Mouse (Mus musculus) midbrain, embryonic 12.5 days (tissue): ENCODE results near the gene Slc22a23. TPM values are rescaled to one million over a fixed set of nuclear protein-coding genes. Genes with fewer than 3 reads are reported as not detected.

Experiments
- ATAC-seq: fragments of 200-750 bp; cut with Nextera tagmentation; 2 replicates; pipeline ENCODE4 v1.8.0; 2017; ENCODE audit warnings: low read depth, moderate TSS enrichment, moderate library complexity; ENCODE audit not compliant: low FRiP score
- H3K27ac ChIP-seq: fragments of 300-500 bp; sonication (generic); replicated peaks from 2 replicates; pipeline ENCODE4 v1.5.1; 2016; ENCODE audit warnings: mild to moderate bottlenecking
- H3K27me3 ChIP-seq: fragments of 300-500 bp; sonication (generic); 2 replicates; pipeline ENCODE4 v1.6.1; 2016; ENCODE audit warnings: mild to moderate bottlenecking
- H3K36me3 ChIP-seq: fragments of 300-500 bp; sonication (generic); 2 replicates; pipeline ENCODE4 v1.6.1; 2016
- H3K4me1 ChIP-seq: fragments of 300-500 bp; sonication (generic); 2 replicates; pipeline ENCODE4 v1.6.1; 2016
- H3K4me2 ChIP-seq: fragments of 300-500 bp; sonication (generic); replicated peaks from 2 replicates; pipeline ENCODE4 v1.6.1; 2016; ENCODE audit warnings: mild to moderate bottlenecking, moderate library complexity
- H3K4me3 ChIP-seq: fragments of 300-500 bp; sonication (generic); 2 replicates; pipeline ENCODE4 v1.5.1; 2016; ENCODE audit warnings: mild to moderate bottlenecking
- H3K9ac ChIP-seq: fragments of 300-500 bp; sonication (generic); replicated peaks from 2 replicates; pipeline ENCODE4 v1.6.1; 2016; ENCODE audit warnings: mild to moderate bottlenecking, moderate library complexity
- H3K9me3 ChIP-seq: fragments of 300-500 bp; sonication (generic); 2 replicates; pipeline ENCODE4 v1.6.1; 2016; ENCODE audit warnings: mild to moderate bottlenecking
- WGBS: fragments of 180-500 bp; shearing (Covaris S2); methylation state at CpG from one replicate; pipeline ENCODE4 v1.1.7; 2016; 5-methylcytosine and 5-hydroxymethylcytosine counted together
- polyA plus RNA-seq: library from polyadenylated mRNA; unstranded; fragments of >200 nt; fragmentation: Nextera tagmentation; extraction: Ambion mirVana; gene quantifications from 2 replicates; pipeline ENCODE4 v1.2.1, GENCODE M21; 2016

Gene Slc22a23
- polyA plus RNA-seq, 1 experiment from 2014 or later, result 24.3 TPM

DNA sequence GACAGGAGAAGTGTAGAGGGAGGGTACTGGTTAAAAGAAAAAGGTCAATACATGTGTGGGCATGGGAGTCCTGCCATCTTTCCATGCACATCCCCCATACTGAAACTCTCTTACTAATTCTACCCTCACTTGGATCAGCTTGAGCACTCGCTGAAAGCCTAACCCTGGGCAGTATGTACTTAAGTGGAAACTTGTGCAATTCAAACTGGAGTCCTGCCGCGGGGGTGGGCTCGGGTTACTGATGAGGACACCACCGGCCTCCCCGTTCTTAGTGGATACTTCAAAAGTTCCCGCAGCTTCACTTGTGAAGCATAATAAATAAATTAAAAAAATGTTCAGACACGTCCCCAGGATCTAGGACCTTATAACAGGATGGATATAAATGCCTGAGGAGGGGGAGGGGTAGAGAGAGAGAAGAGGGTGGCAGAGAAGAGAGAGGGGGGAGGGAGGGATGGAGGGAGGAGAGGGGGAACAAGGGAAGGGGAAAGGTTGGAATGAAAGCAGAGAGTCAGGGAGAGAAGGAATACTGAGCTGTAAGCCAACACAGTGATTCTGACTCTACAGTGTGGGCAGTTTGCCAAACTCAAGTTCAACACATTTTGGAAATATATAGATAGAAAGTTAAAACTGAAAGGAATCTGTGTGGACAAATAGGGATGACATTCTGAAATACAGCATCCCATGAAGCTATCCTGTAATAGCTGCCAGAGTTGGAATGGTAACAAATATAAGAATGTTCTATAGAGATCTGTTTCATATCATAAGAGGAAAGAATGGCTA is 72.5 kb downstream of the Slc22a23 start:
- no peaks in the 10 kb centered on the region for H3K27me3 ChIP-seq
- no peak overlapping the region for H3K4me3 ChIP-seq
- no peaks in the 10 kb centered on the region for H3K9me3 ChIP-seq
- peak overlapping the region; percentile 64 for H3K27ac ChIP-seq
- peaks cover 27% of the 10 kb centered on the region for H3K36me3 ChIP-seq
- 27% methylated on average over 8 of the region's 8 CpGs for WGBS
- peak; percentile 45; the same call in 1 of the 2 replicates for ATAC-seq
- H3K4me2 ChIP-seq, result no peak overlapping the region
- no peak overlapping the region for H3K9ac ChIP-seq
- peaks cover 37% of the 10 kb centered on the region for H3K4me1 ChIP-seq

DNA sequence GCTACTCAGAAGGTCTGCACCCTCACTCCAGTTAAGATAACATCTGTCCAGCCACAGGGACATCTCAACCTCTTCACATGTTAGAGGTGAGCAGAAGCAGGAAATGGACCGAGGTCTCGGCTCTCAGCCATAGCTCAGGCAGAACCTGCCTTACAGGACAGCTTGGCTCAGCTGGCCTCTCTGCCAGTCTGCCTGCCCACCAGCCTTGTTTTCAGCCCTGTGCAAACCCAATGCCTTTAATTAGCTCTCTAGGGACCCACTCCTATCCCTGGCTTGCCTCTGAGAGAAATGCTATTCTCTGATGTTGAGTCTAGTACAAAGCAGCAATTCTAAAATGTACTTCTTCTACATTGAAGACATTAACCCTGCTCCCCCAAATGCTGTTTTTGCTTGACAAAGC is 73.3 kb downstream of the Slc22a23 start:
- Histone ChIP-seq H3K4me3 (no peak overlapping the region), H3K9me3 (no peaks in the 10 kb centered on the region), H3K9ac (no peak overlapping the region), H3K27ac (peak overlapping the region; percentile 64), H3K4me1 (peaks cover 37% of the 10 kb centered on the region), H3K36me3 (peaks cover 21% of the 10 kb centered on the region), H3K4me2 (no peak overlapping the region), H3K27me3 (no peaks in the 10 kb centered on the region)
- peak; percentile 82 for ATAC-seq
- 94% methylated on average over 2 of the region's 2 CpGs for WGBS

DNA sequence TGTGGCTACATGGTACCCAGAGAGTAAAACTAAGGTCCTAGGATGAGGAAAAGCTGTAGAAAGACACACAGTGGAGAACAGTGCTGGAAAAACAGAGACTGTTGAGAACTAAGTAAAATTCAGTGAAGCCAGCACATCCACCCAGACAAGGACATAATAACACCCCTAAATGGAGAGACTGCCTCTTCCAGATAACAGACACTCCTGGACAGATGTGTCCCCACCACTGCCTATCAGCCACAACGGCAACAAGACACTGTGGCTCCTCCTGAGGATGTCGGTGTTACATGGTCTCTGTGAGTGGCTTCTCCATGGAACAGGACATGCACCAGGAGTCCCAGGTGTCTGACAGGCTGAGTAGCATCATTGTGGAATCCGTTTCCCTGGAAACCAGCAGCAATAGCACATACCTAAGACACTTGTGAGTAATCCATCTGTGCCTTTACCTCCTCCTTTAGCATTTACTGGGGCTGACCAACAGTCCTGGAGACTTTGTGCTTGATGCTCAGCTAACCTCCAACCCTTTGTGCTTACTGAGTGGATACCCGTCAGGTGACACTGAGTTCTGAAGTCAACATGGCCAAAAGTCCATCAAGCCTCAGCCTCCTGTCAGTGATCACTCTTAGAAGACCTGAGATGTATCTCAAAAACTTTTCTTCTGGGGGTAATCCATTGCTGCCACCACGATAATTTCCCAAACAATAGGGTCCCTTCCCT is 73.9 kb downstream of the Slc22a23 start:
- Histone ChIP-seq H3K9ac (no peak overlapping the region), H3K9me3 (no peaks in the 10 kb centered on the region), H3K4me1 (peaks cover 37% of the 10 kb centered on the region), H3K27ac (peak overlapping the region; percentile 64; the same call in 1 of the 2 replicates), H3K4me3 (no peak overlapping the region), H3K4me2 (no peak overlapping the region), H3K36me3 (peaks cover 14% of the 10 kb centered on the region), H3K27me3 (no peaks in the 10 kb centered on the region)
- 89% methylated on average over 5 of the region's 5 CpGs for WGBS
- ATAC-seq, result no peak

DNA sequence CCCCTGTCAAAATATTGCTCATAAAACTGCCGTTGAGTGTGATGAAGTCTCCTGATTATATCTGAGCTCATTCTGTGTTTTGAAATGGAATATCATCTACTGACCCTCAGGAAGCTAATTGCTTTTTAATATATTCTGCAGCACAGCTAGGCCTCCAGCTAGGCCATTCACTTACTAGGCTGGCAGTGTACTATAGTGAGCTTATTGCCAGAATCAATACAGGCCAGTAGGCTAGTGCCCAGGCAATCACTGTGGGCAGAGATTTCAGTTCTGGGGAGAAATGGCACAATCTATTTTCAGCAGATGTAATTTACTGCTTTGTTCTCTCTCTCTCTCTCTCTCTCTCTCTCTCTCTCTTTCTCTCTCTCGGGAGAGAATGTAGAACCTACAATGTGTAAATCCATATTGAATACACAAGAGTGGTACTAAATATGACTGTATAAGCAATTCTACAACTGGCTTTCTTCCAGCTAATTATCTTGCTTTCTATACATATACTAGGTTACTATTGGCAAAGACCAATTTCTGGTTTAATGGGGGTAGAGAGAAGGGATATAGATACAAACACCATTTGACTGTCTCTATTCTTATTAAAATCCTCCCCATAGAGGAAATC is 75.5 kb downstream of the Slc22a23 start:
- Histone ChIP-seq H3K27me3 (no peaks in the 10 kb centered on the region), H3K9me3 (no peaks in the 10 kb centered on the region), H3K36me3 (peaks cover 4% of the 10 kb centered on the region), H3K4me2 (no peak overlapping the region), H3K27ac (peak overlapping the region; percentile 61; the same call in 1 of the 2 replicates), H3K4me1 (peaks cover 37% of the 10 kb centered on the region), H3K9ac (no peak overlapping the region), H3K4me3 (no peak overlapping the region)
- 0 out of 2 replicates have a peak, but pooled peaks have one; percentile 36 for ATAC-seq
- WGBS, result 72% methylated on average over 2 of the region's 2 CpGs

DNA sequence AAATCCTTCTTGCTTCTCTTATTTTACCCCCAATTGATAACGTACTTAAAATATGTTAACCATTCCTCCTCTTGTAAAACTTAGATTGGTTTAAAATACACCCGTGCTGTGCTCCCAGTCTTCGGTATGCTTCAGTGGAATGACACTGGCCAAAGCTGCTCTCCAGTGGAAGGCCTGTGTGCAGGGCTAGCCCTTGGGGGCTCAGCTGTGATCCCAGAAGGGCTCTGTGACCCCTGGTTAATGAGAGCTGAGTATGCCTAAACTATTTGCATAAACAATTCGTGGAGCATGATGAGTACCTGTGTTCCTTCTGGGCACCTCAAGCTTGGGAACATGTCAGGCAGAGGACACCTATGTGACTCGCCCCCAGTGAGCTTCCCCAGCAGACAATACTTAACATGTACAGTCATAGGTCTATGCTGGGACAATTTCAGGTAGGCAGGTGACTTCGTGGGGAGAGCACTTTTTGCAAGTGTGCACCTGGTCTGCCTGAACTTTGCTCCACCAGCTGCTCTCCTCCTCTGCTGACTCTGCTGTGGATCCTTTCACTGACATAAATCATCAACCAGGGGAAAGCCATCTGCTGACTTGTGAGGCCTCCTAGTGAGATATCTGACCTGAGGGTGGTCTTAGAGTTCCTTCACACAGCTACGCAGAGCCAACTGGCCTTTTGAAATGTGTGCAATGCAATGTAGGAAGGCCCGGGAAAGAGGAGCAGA is 77.9 kb downstream of the Slc22a23 start:
- Histone ChIP-seq H3K4me1 (peaks cover 26% of the 10 kb centered on the region), H3K4me3 (no peak overlapping the region), H3K27ac (no peak overlapping the region), H3K36me3 (no peaks in the 10 kb centered on the region; the same call in 1 of the 2 replicates), H3K9ac (no peak overlapping the region), H3K9me3 (no peaks in the 10 kb centered on the region), H3K4me2 (no peak overlapping the region), H3K27me3 (no peaks in the 10 kb centered on the region)
- WGBS, result 82% methylated on average over 8 of the region's 8 CpGs
- no peak for ATAC-seq

DNA sequence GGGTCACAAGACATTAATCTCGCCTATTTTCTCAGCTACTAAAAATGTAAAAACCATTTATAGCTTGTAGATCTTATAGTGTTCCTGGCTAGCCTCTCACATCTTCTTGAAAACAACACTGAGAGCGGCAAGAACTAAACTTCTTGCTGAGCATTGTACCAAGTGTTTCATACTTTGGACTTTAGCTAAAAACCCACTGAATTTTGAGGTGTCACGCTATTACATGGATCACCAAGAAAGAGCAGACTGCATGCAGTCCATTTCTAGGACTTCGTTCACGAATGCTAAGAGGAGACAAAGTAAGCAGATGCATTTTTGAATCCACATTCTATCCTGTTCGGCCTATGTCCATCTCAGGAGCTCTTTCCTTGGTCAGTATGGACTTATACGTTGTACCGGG is 78.9 kb downstream of the Slc22a23 start:
- Histone ChIP-seq H3K9ac (no peak overlapping the region), H3K27me3 (no peaks in the 10 kb centered on the region), H3K4me2 (no peak overlapping the region), H3K36me3 (no peaks in the 10 kb centered on the region; the same call in 1 of the 2 replicates), H3K4me3 (no peak overlapping the region), H3K4me1 (peaks cover 16% of the 10 kb centered on the region), H3K9me3 (no peaks in the 10 kb centered on the region), H3K27ac (no peak overlapping the region)
- 96% methylated on average over 8 of the region's 8 CpGs for WGBS
- no peak for ATAC-seq

DNA sequence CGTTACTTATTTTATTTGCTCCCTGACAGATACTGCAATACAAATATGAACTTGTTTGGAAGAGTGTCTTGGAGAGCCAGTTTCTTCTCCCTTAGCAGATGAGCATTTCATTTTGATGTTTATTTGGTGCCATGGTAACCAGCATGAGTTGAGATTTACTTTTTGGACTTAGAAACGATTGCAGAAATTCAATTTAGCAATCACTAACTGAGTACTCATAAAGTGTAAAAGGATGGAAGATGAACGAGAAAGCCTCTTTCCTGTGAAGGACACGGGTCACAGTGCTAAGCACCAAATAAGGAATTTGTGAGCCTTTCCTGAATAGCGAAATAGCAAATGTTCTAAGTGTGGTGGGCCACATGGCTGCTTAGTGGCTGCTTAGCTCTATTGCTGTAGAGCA is 79.4 kb downstream of the Slc22a23 start:
- Histone ChIP-seq H3K4me1 (peaks cover 11% of the 10 kb centered on the region), H3K27me3 (no peaks in the 10 kb centered on the region), H3K27ac (no peak overlapping the region), H3K36me3 (no peaks in the 10 kb centered on the region; the same call in 1 of the 2 replicates), H3K9ac (no peak overlapping the region), H3K9me3 (no peaks in the 10 kb centered on the region), H3K4me2 (no peak overlapping the region), H3K4me3 (no peak overlapping the region)
- no peak for ATAC-seq
- WGBS, result 80% methylated on average over 5 of the region's 5 CpGs

DNA sequence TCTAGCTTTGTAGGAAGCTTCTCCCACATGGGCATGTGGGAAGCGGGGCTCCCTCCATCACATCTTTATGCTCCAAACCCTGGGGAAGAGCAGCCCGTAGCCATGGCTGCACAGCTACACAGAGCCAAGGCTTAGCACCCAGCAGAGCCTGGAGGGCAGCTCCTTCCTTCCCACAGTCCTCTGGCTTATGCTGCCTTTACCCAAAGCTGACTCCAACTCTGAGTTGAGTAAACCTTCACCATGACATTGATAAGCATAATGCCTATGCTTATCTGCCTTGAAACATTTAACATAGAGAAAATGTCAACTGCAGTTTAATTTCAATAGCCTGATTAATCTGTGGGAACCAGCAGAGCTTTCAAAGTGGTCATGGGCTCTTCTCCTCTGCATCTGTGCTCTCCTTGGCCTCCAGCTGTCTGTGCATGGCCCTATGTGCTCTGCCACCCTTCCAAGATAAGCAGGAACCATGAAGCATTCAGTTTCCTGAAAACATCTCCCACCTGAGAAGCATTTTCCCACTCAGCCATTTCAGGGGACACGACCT is 79.9 kb downstream of the Slc22a23 start:
- Histone ChIP-seq H3K9me3 (no peaks in the 10 kb centered on the region), H3K4me1 (peaks cover 7% of the 10 kb centered on the region), H3K9ac (no peak overlapping the region), H3K4me3 (no peak overlapping the region), H3K4me2 (no peak overlapping the region), H3K27ac (no peak overlapping the region), H3K27me3 (no peaks in the 10 kb centered on the region), H3K36me3 (no peaks in the 10 kb centered on the region; the same call in 1 of the 2 replicates)
- 80% methylated on average over 3 of the region's 3 CpGs for WGBS
- no peak for ATAC-seq

DNA sequence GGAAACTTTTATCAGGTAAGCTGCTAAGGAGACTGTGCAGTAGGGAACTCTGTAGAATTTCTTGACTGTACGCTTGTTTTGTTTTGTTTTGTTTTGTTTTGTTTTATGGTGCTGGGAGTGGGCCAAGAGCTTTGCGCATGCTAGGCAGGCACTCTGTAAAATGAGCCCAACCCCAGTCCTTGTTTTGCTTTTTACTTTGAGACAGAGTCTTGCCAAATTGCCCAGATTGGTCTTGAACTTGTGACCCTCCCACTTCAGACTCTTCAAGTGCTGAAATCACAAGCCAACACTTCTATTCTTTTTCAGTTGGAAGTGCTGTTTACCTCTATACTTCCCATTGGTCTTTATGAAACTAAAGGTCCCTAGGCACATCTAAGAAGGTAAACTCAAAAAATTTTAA is 80.5 kb downstream of the Slc22a23 start:
- no peaks in the 10 kb centered on the region for H3K9me3 ChIP-seq
- H3K4me1 ChIP-seq, result peaks cover 3% of the 10 kb centered on the region; the same call in 1 of the 2 replicates
- H3K36me3 ChIP-seq, result no peaks in the 10 kb centered on the region; the same call in 1 of the 2 replicates
- no peak overlapping the region for H3K4me2 ChIP-seq
- ATAC-seq, result no peak
- no peaks in the 10 kb centered on the region for H3K27me3 ChIP-seq
- no peak overlapping the region for H3K9ac ChIP-seq
- no peak overlapping the region for H3K27ac ChIP-seq
- WGBS, result 95% methylated on average over 2 of the region's 2 CpGs
- H3K4me3 ChIP-seq, result no peak overlapping the region

DNA sequence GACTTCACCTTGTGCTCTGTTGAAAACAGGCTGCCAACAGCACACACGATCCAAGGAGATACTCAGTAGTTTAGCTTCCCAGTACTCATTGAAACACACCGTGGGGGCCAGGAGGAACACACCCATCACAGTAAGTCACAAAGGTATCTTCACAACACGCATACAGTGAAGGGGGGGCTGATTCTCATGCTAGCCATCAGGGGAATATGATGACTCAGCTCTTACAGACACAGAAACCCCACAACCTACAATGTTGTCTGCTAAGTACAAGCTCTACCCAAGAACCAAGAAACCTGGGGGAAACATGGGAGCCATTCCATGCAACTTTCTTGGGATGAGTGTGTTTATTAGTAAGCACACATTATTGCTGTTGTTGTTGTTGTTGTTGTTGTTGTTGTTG is 86.2 kb downstream of the Slc22a23 start:
- no peak overlapping the region for H3K4me2 ChIP-seq
- 93% methylated on average over 3 of the region's 3 CpGs for WGBS
- no peaks in the 10 kb centered on the region for H3K27me3 ChIP-seq
- ATAC-seq, result no peak
- no peak overlapping the region for H3K4me3 ChIP-seq
- no peak overlapping the region for H3K9ac ChIP-seq
- H3K36me3 ChIP-seq, result 0 out of 2 replicates have a peak, but pooled peaks cover 6% of the 10 kb centered on the region
- H3K9me3 ChIP-seq, result no peaks in the 10 kb centered on the region
- no peak overlapping the region for H3K27ac ChIP-seq
- peaks cover 13% of the 10 kb centered on the region for H3K4me1 ChIP-seq

DNA sequence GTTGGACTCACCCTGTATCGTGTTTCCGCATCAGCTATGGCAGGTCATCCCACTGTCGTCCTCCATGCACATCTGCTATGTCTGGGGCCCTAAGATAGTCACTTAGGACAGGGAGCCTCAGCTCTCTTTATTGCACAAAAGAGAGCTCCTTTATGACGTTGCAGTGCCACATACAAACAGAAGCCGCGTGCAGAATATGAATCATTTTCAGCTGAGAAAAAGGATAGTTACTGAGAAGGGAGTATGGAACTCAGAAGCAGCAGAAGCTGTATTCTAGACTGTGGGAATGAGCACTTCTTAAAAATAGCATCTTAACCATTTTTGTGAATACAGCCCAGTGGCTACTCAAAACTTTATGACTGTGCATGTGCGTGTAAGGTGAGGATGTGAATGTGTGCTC is 87.8 kb downstream of the Slc22a23 start:
- H3K27me3 ChIP-seq, result no peaks in the 10 kb centered on the region
- 90% methylated on average over 7 of the region's 7 CpGs for WGBS
- no peak for ATAC-seq
- H3K36me3 ChIP-seq, result 0 out of 2 replicates have a peak, but pooled peaks cover 10% of the 10 kb centered on the region
- H3K9me3 ChIP-seq, result no peaks in the 10 kb centered on the region
- H3K9ac ChIP-seq, result no peak overlapping the region
- H3K4me2 ChIP-seq, result no peak overlapping the region
- H3K4me1 ChIP-seq, result peaks cover 13% of the 10 kb centered on the region
- H3K27ac ChIP-seq, result no peak overlapping the region
- no peak overlapping the region for H3K4me3 ChIP-seq
